Comparison of ENCODE assay signal across 27 mouse cellular contexts in genomic region chr5:123359431-123359830, GRCm38 (mm10). TPM values are rescaled to one million over a fixed set of nuclear protein-coding genes. Genes with fewer than 3 reads are reported as not detected.
A peak's percentile ranks its signal among the peaks of the same experiment; 100 is the strongest.
DNase-seq lines count a peak whose midpoint lies in the region; ATAC-seq and TF ChIP-seq lines count a peak whose summit lies in the region.
"Had no signal": no experiment of that assay in that cellular context is flagged by ENCODE, and none has a peak within 500 bp of the region (broad histone marks: within the 10 kb centered on the region; RNA-seq: fewer than 3 reads in every experiment).

No protein-coding gene starts in this region.

- POLR2A ChIA-PET in Patski (lab: Charles Lee) = interaction anchor here (0.6 to 3.0 kb wide), 5 partner anchors 11 to 295 kb away, joined by 3 to 20 read pairs (median 3); no protein-coding TSS in a partner anchor

- 60% methylated on average over 6 of the region's 6 CpGs for whole genome bisulfite sequencing in kidney, embryonic 15.5 days
- WGBS in hindbrain, embryonic 11.5 days = 90% methylated on average over 6 of the region's 6 CpGs
- WGBS in midbrain, postnatal 0 days = 94% methylated on average over 6 of the region's 6 CpGs

- peak overlapping the region; percentile 73 for H3K27ac ChIP-seq in kidney, embryonic 15.5 days
- H3K27ac ChIP-seq in hindbrain, embryonic 11.5 days (ENCODE audit: low read depth, low read length) = no peak overlapping the region
- H3K27ac ChIP-seq in midbrain, postnatal 0 days (ENCODE audit: low read depth, low read length) = no peak overlapping the region
- H3K27ac ChIP-seq: embryonic facial prominence, embryonic 10.5 days; embryonic facial prominence, embryonic 15.5 days; forebrain, embryonic 13.5 days; hindbrain, embryonic 15.5 days; liver, embryonic 14.5 days; midbrain, embryonic 10.5 days; midbrain, embryonic 15.5 days; neural tube, embryonic 12.5 days had no signal

- H3K9ac ChIP-seq in kidney, embryonic 15.5 days = no peak overlapping the region
- no peak overlapping the region for H3K9ac ChIP-seq in hindbrain, embryonic 11.5 days (ENCODE audit: low read depth, low read length)
- H3K9ac ChIP-seq in midbrain, postnatal 0 days (replicated peaks; ENCODE audit: low read length, poor library complexity, severe bottlenecking) = no peak overlapping the region
- H3K9ac ChIP-seq: embryonic facial prominence, embryonic 15.5 days; forebrain, embryonic 13.5 days; heart, embryonic 12.5 days; hindbrain, embryonic 15.5 days; liver, embryonic 14.5 days; midbrain, embryonic 15.5 days; neural tube, embryonic 12.5 days had no signal

- in situ Hi-C loops in Patski (cut with MboI; ENCODE audit: low pct_unique_long_range_greater_than_20kb) = no loop called here

- CTCF ChIA-PET in Patski (lab: Charles Lee) = interaction anchor here (0.9 to 1.6 kb wide), 5 partner anchors 12 to 101 kb away, joined by 3 to 5 read pairs (median 3); no protein-coding TSS in a partner anchor

- peak; percentile 79 for DNase-seq in Patski (ENCODE audit: low read depth, low spot score)
- peak; percentile 80 for DNase-seq in kidney, adult 18-20 months
- peak; percentile 83 to 96 for DNase-seq in kidney, postnatal 25 days
- no peak for DNase-seq in hindbrain, embryonic 11.5 days (ENCODE audit: low spot score)
- DNase-seq in adrenal gland, adult 8-10 months = no peak
- DNase-seq in midbrain, postnatal 0 days (ENCODE audit: low spot score) = no peak
- DNase-seq: adrenal gland, postnatal 25 days; cerebellum, adult 18-20 months; gastrocnemius, postnatal 14 days; heart, adult 18-20 months; layer of hippocampus, adult 9-11 months; liver; lung, adult 2 months; lung, postnatal 10 days; right cerebral cortex, postnatal 4 days; thymus, postnatal 4 days had no signal

- TF ChIP-seq CTCF in Patski (IDR thresholded peaks at IDR 0.05) = no peak
- TF ChIP-seq CTCF in midbrain, postnatal 0 days (IDR thresholded peaks at IDR 0.05) = no peak

- no peak overlapping the region for H3K4me2 ChIP-seq in kidney, embryonic 15.5 days
- H3K4me2 ChIP-seq in hindbrain, embryonic 11.5 days (replicated peaks; ENCODE audit: low read depth, low read length) = no peak overlapping the region
- H3K4me2 ChIP-seq in midbrain, postnatal 0 days (ENCODE audit: low read depth, low read length, poor library complexity, severe bottlenecking) = no peak overlapping the region
- H3K4me2 ChIP-seq: embryonic facial prominence, embryonic 15.5 days; forebrain, embryonic 13.5 days; heart, embryonic 12.5 days; hindbrain, embryonic 15.5 days; midbrain, embryonic 15.5 days; neural tube, embryonic 12.5 days had no signal

- H3K4me3 ChIP-seq in kidney, embryonic 15.5 days (replicated peaks) = no peak overlapping the region
- H3K4me3 ChIP-seq in hindbrain, embryonic 11.5 days (ENCODE audit: low read depth, low read length) = no peak overlapping the region
- no peak overlapping the region for H3K4me3 ChIP-seq in midbrain, postnatal 0 days (ENCODE audit: low read depth, low read length)
- H3K4me3 ChIP-seq: embryonic facial prominence, embryonic 10.5 days; embryonic facial prominence, embryonic 15.5 days; forebrain, embryonic 13.5 days; heart, embryonic 12.5 days; hindbrain, embryonic 15.5 days; midbrain, embryonic 10.5 days; midbrain, embryonic 15.5 days; neural tube, embryonic 12.5 days had no signal

- ATAC-seq in Patski = peak; percentile 44
- peak; percentile 91 for ATAC-seq in kidney, embryonic 15.5 days (replicated peaks; ENCODE audit: low FRiP score)
- no peak for ATAC-seq in hindbrain, embryonic 11.5 days (ENCODE audit: low FRiP score)
- no peak for ATAC-seq in midbrain, postnatal 0 days (ENCODE audit: low FRiP score)
- ATAC-seq: forebrain, embryonic 13.5 days; inflammation-experienced regulatory T-cells, adult 6 months; midbrain, embryonic 15.5 days had no signal

- no peaks in the 10 kb centered on the region for H3K9me3 ChIP-seq in kidney, embryonic 15.5 days (replicated peaks)
- H3K9me3 ChIP-seq in hindbrain, embryonic 11.5 days (ENCODE audit: control insufficient read depth, low read length) = no peaks in the 10 kb centered on the region
- no peaks in the 10 kb centered on the region for H3K9me3 ChIP-seq in midbrain, postnatal 0 days (ENCODE audit: low read length)
- H3K9me3 ChIP-seq: embryonic facial prominence, embryonic 10.5 days; embryonic facial prominence, embryonic 15.5 days; forebrain, embryonic 13.5 days; heart, embryonic 12.5 days; hindbrain, embryonic 15.5 days; midbrain, embryonic 10.5 days; midbrain, embryonic 15.5 days; neural tube, embryonic 12.5 days had no signal

- H3K36me3 ChIP-seq in kidney, embryonic 15.5 days = peaks cover 91% of the 10 kb centered on the region
- H3K36me3 ChIP-seq in hindbrain, embryonic 11.5 days (ENCODE audit: control insufficient read depth, insufficient read depth, low read length) = peaks cover 20% of the 10 kb centered on the region; the same call in 1 of the 2 replicates
- peaks cover 49% of the 10 kb centered on the region for H3K36me3 ChIP-seq in midbrain, postnatal 0 days (ENCODE audit: insufficient read depth, low read length)

- H3K27me3 ChIP-seq in Patski = no peaks in the 10 kb centered on the region
- no peaks in the 10 kb centered on the region for H3K27me3 ChIP-seq in kidney, embryonic 15.5 days
- no peaks in the 10 kb centered on the region for H3K27me3 ChIP-seq in hindbrain, embryonic 11.5 days (ENCODE audit: control insufficient read depth, insufficient read depth, low read length)
- H3K27me3 ChIP-seq in midbrain, postnatal 0 days (ENCODE audit: insufficient read depth, low read length) = no peaks in the 10 kb centered on the region
- H3K27me3 ChIP-seq: embryonic facial prominence, embryonic 15.5 days; forebrain, embryonic 13.5 days; heart, embryonic 12.5 days; hindbrain, embryonic 15.5 days; midbrain, embryonic 15.5 days; neural tube, embryonic 12.5 days had no signal

- H3K4me1 ChIP-seq in kidney, embryonic 15.5 days = peaks cover 26% of the 10 kb centered on the region
- no peaks in the 10 kb centered on the region for H3K4me1 ChIP-seq in hindbrain, embryonic 11.5 days (replicated peaks; ENCODE audit: control insufficient read depth, insufficient read depth, low read length)
- H3K4me1 ChIP-seq in midbrain, postnatal 0 days (ENCODE audit: insufficient read depth, low read length) = no peaks in the 10 kb centered on the region
- H3K4me1 ChIP-seq: forebrain, embryonic 13.5 days; hindbrain, embryonic 15.5 days; midbrain, embryonic 10.5 days; midbrain, embryonic 15.5 days; neural tube, embryonic 12.5 days had no signal

RNA-seq across cellular contexts. Expression of gene Bcl7a, which starts 15.8 kb away (rescaled TPM):
- polyA plus RNA-seq in Patski (2021) = 19.3 TPM
- polyA plus RNA-seq in kidney, embryonic 15.5 days (2015; fragmentation: Nextera tagmentation; extraction: Ambion mirVana) = 41.7 and 42.5 TPM in 2 replicates
- 56.8 and 63.7 TPM in 2 replicates for polyA plus RNA-seq in hindbrain, embryonic 11.5 days (2014; fragmentation: Nextera tagmentation; extraction: Ambion mirVana)
- 10 to 100 TPM in 3 of 4 experiments, 1 to 10 TPM in 1; 9.7 to 15.1 (median 13.2) TPM for total RNA-seq in adrenal gland, adult 8-10 months (2022)
- 33.5 and 40.7 TPM in 2 replicates for total RNA-seq in midbrain, postnatal 0 days (2014; rRNA removed)
- polyA plus RNA-seq in midbrain, postnatal 0 days (2015; fragmentation: Nextera tagmentation; extraction: Ambion mirVana) = 21.4 and 21.6 TPM in 2 replicates

RNA-seq across cellular contexts. Expression of gene Mlxip, which starts 35.2 kb away (rescaled TPM):
- polyA plus RNA-seq in Patski (2021) = 20.1 TPM
- 18.5 and 18.7 TPM in 2 replicates for polyA plus RNA-seq in kidney, embryonic 15.5 days (2015; fragmentation: Nextera tagmentation; extraction: Ambion mirVana)
- 16.8 and 18.2 TPM in 2 replicates for polyA plus RNA-seq in hindbrain, embryonic 11.5 days (2014; fragmentation: Nextera tagmentation; extraction: Ambion mirVana)
- 10 to 100 TPM; 21.6 to 32.8 (median 27.1) TPM for total RNA-seq in adrenal gland, adult 8-10 months (2022)
- 16.6 and 17.9 TPM in 2 replicates for total RNA-seq in midbrain, postnatal 0 days (2014; rRNA removed)
- 9.8 and 11.3 TPM in 2 replicates for polyA plus RNA-seq in midbrain, postnatal 0 days (2015; fragmentation: Nextera tagmentation; extraction: Ambion mirVana)

Comparison
In these comparisons a context has a peak if more than half of its experiments do, and no peak if none do; other contexts are left out.
1. ATAC-seq: peak in Patski (single experiment) and kidney, embryonic 15.5 days (single experiment); none in hindbrain, embryonic 11.5 days (single experiment) and midbrain, postnatal 0 days (single experiment).
2. DNase-seq: peak in Patski (single experiment), kidney, adult 18-20 months (single experiment) and kidney, postnatal 25 days (2 of 2); none in hindbrain, embryonic 11.5 days (single experiment), adrenal gland, adult 8-10 months (single experiment) and midbrain, postnatal 0 days (single experiment).